Mouse (Mus musculus): ENCODE measurements around the gene Tmem223.

- no peak for TF ChIP-seq POLR2A (IDR thresholded peaks at IDR 0.05; ENCODE audit: borderline replicate concordance, extremely low read depth, low read depth, low read length)
- no peak for TF ChIP-seq CTCF (IDR thresholded peaks at IDR 0.05; ENCODE audit: insufficient read depth, low read length)
Observed at GRCm38 (mm10) chr19:8736160-8736467, 34.7 kb upstream of the Tmem223 start.
